Mouse (Mus musculus) spleen, adult 18-20 months (tissue): ENCODE data around the gene Pah.

Source experiments
- DNase-seq, 2 experiments: peaks; one replicate each; pipeline ENCODE4 v3.0.0; 2022; ENCODE audit warnings: mixed read lengths in 2 of 2

Pah gene

GRCm38 (mm10) chr10:87508581-87508980, 13.0 kb upstream of the Pah start:
- no peak for DNase-seq

- no peak for DNase-seq
These were observed 8.5 kb upstream of the Pah start for GRCm38 (mm10) chr10:87513052-87513451.

GRCm38 (mm10) chr10:87518585-87518984, 3.0 kb upstream of the Pah start:
- no peak for DNase-seq

- DNase-seq, result no peak
These were observed 1.0 kb upstream of the Pah start for GRCm38 (mm10) chr10:87520401-87521116.

GRCm38 (mm10) chr10:87534172-87534571, 12.6 kb downstream of the Pah start:
- no peak for DNase-seq

GRCm38 (mm10) chr10:87545759-87546158, 24.2 kb downstream of the Pah start:
- DNase-seq, result no peak

- no peak for DNase-seq
These were observed 25.0 kb downstream of the Pah start for GRCm38 (mm10) chr10:87546299-87547234.

- DNase-seq, result peak in 1 of 2 experiments; percentile 19
These were observed 31.1 kb downstream of the Pah start for GRCm38 (mm10) chr10:87552726-87553125.

GRCm38 (mm10) chr10:87556441-87556840, 34.8 kb downstream of the Pah start:
- DNase-seq, result no peak

- no peak for DNase-seq
These were observed 42.2 kb downstream of the Pah start for GRCm38 (mm10) chr10:87563818-87564217.

- DNase-seq, result no peak
These were observed 44.1 kb downstream of the Pah start for GRCm38 (mm10) chr10:87565712-87566111.

- DNase-seq, result no peak
These were observed 50.9 kb downstream of the Pah start for GRCm38 (mm10) chr10:87572500-87572899.

- no peak for DNase-seq
These were observed 65.1 kb downstream of the Pah start for GRCm38 (mm10) chr10:87586696-87587095.

GRCm38 (mm10) chr10:87593916-87594315, 72.3 kb downstream of the Pah start:
- DNase-seq, result no peak

- peak in 1 of 2 experiments; percentile 1 for DNase-seq
These were observed 74.9 kb downstream of the Pah start for GRCm38 (mm10) chr10:87596361-87597074.

- DNase-seq, result no peak
These were observed 75.6 kb downstream of the Pah start for GRCm38 (mm10) chr10:87597075-87597677.

GRCm38 (mm10) chr10:87602151-87602550, 80.6 kb downstream of the Pah start:
- DNase-seq, result no peak

GRCm38 (mm10) chr10:87625196-87625595, 103.6 kb downstream of the Pah start:
- DNase-seq, result no peak
